Mouse (Mus musculus) urinary bladder, postnatal 14 days (tissue): ENCODE results near the gene Cnot6l.

ENCODE experiments used
- DNase-seq: peaks from one replicate; pipeline ENCODE4 v3.0.0; 2021; ENCODE audit warnings: low spot score

Gene Cnot6l

GRCm38 (mm10) chr5:96164021-96164411, at the start of gene Cnot6l:
Gene Cnot6l, minus strand, starts transcription at chr5:96164171.
- no peak for DNase-seq

GRCm38 (mm10) chr5:96209916-96210583, 46.1 kb upstream of the Cnot6l start:
- peak; percentile 92 for DNase-seq

- DNase-seq: peak; percentile 19
Measured at GRCm38 (mm10) chr5:96209459-96209858, 45.5 kb upstream of the Cnot6l start, which contains the start of gene Mrpl1. Gene Mrpl1, plus strand, starts transcription at chr5:96209493.

GRCm38 (mm10) chr5:96208543-96208942, 44.6 kb upstream of the Cnot6l start:
- no peak for DNase-seq

- DNase-seq: no peak
Measured at GRCm38 (mm10) chr5:96207531-96207930, 43.6 kb upstream of the Cnot6l start.

- DNase-seq: peak; percentile 65
Measured at GRCm38 (mm10) chr5:96206897-96207296, 42.9 kb upstream of the Cnot6l start.

GRCm38 (mm10) chr5:96201462-96202154, 37.6 kb upstream of the Cnot6l start:
- DNase-seq: no peak

GRCm38 (mm10) chr5:96200269-96200668, 36.3 kb upstream of the Cnot6l start:
- no peak for DNase-seq

- DNase-seq: no peak
Measured at GRCm38 (mm10) chr5:96198271-96198670, 34.3 kb upstream of the Cnot6l start.

- DNase-seq: no peak
Measured at GRCm38 (mm10) chr5:96196547-96197052, 32.6 kb upstream of the Cnot6l start.

- DNase-seq: no peak
Measured at GRCm38 (mm10) chr5:96191251-96191650, 27.3 kb upstream of the Cnot6l start.

- DNase-seq: no peak
Measured at GRCm38 (mm10) chr5:96189761-96190160, 25.8 kb upstream of the Cnot6l start.

GRCm38 (mm10) chr5:96183987-96184386, 20.0 kb upstream of the Cnot6l start:
- DNase-seq: no peak

GRCm38 (mm10) chr5:96183211-96183610, 19.2 kb upstream of the Cnot6l start:
- DNase-seq: no peak

GRCm38 (mm10) chr5:96176879-96177358, 12.9 kb upstream of the Cnot6l start:
- no peak for DNase-seq

- no peak for DNase-seq
Measured at GRCm38 (mm10) chr5:96176121-96176520, 12.2 kb upstream of the Cnot6l start.

- no peak for DNase-seq
Measured at GRCm38 (mm10) chr5:96171765-96172164, 7.8 kb upstream of the Cnot6l start.

GRCm38 (mm10) chr5:96170443-96170842, 6.5 kb upstream of the Cnot6l start:
- no peak for DNase-seq

- no peak for DNase-seq
Measured at GRCm38 (mm10) chr5:96166761-96167160, 2.8 kb upstream of the Cnot6l start.

GRCm38 (mm10) chr5:96163396-96164020, 463 bp downstream of the Cnot6l start:
- no peak for DNase-seq

GRCm38 (mm10) chr5:96162399-96163331, 1.3 kb downstream of the Cnot6l start:
- peak; percentile 86 for DNase-seq
